7 mouse cellular contexts compared by ENCODE assay signal in the genomic region with DNA sequence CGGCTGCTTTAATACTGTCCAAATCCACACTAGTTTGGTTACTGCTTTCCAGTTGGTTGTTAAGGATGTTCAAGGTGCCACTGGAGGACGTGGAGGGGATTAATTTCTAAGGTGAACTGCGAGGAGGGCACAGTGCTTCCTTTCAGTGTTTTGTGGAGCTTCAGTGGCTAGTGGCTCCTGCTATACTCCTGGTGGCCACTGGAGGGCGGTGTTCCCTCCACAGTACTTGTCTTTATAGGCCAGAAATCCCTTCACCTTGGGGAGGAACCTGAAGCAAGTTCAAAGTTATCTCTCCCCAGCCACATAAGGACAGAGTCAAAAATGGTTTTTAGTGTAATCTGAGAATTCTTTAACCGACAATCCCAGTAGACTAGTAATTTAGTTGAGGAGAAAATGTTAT.
DNase-seq lines count a peak whose midpoint lies in the region; ATAC-seq and TF ChIP-seq lines count a peak whose summit lies in the region.

No protein-coding gene starts in this region.

- 0 out of 2 replicates have a peak, but pooled peaks have one; percentile 57 for ATAC-seq in erythroid progenitor cell, adult 5-6 weeks (replicated peaks; ENCODE audit: low FRiP score, poor library complexity, severe bottlenecking)

- no peak overlapping the region for H3K4me3 ChIP-seq in E14TG2a.4 (replicated peaks; ENCODE audit: low read length)

- H3K27me3 ChIP-seq in E14TG2a.4 (ENCODE audit: insufficient read depth, low read length): no peaks in the 10 kb centered on the region

- TF ChIP-seq CTCF in E14TG2a.4 (conservative IDR thresholded peaks at IDR 0.05; ENCODE audit: low read length): peak; percentile 96

- no peaks in the 10 kb centered on the region for H3K9me3 ChIP-seq in E14TG2a.4 (ENCODE audit: low read length)

- peaks cover 75% of the 10 kb centered on the region for H3K36me3 ChIP-seq in E14TG2a.4 (ENCODE audit: insufficient read depth, low read length)

- peak; percentile 28 for DNase-seq in A20 (ENCODE audit: low read depth, low spot score)
- peak; percentile 2 for DNase-seq in c-Kit-negative CD71-positive TER-119-positive erythroid progenitor cells, embryonic 14.5 days (ENCODE audit: low read depth, low spot score)
- peak; percentile 80 for DNase-seq in kidney, postnatal 10 days
- DNase-seq in lung, adult 18-20 months: peak; percentile 48 to 52
- peak; percentile 69 to 77 for DNase-seq in right cerebral cortex, adult 2 months (ENCODE audit: low spot score in 2 of 2)

- H3K4me1 ChIP-seq in E14TG2a.4 (replicated peaks; ENCODE audit: low read depth, low read length): 0 out of 2 replicates have a peak, but pooled peaks cover 6% of the 10 kb centered on the region

Comparison
In these comparisons a context has a peak if more than half of its experiments do, and no peak if none do; other contexts are left out.
1. DNase-seq: peak in every context shown above with its lines; median percentile 80 in kidney, postnatal 10 days; 73 in right cerebral cortex, adult 2 months; 50 in lung, adult 18-20 months; 28 in A20; 2 in c-Kit-negative CD71-positive TER-119-positive erythroid progenitor cells, embryonic 14.5 days.